Mouse (Mus musculus): ENCODE results near the gene Gm7903. TPM values are rescaled to one million over a fixed set of nuclear protein-coding genes. Genes with fewer than 3 reads are reported as not detected.
"Not testable (repeated sequence)": the region's sequence is repeated elsewhere in the genome, so short reads cannot be mapped to it uniquely, and the experiment has no call there.

Gm7903 gene
- polyA plus RNA-seq (2016; fragmentation: Nextera tagmentation; extraction: Ambion mirVana): not detected in 2 replicates

DNA sequence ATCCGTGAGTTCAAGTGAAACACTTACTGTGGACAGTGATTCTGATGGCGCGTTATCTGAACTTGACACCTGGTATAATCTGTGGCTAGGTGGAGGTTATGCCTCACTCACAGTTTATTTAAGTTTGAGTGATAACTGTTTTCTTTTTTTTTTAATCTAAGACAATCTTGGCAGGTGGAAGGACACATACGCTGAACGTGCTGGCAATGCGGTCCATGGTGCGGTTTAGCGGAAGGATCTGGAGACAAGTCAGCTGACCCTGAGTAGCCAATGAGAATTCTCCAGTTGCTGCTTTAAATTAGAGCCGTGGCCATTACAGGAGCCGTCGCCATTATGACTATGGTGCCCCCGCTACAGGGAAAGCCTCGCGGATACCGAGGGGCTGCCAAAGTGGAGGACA lies at the start of gene Gm7903:
Gm7903 (plus strand) TSS at position 301 of the 400 bp plus-strand sequence.
- not testable (repeated sequence) for H3K4me1 ChIP-seq (replicated peaks); H3K27me3 ChIP-seq (replicated peaks); ATAC-seq (ENCODE audit: insufficient number of reproducible peaks, low FRiP score); H3K27ac ChIP-seq (ENCODE audit: poor library complexity, severe bottlenecking); H3K4me2 ChIP-seq; H3K4me3 ChIP-seq; H3K9me3 ChIP-seq (replicated peaks); H3K36me3 ChIP-seq; H3K9ac ChIP-seq
- WGBS: no CpG with 5 or more reads among the region's 15 CpGs

- H3K27ac ChIP-seq (ENCODE audit: poor library complexity, severe bottlenecking); H3K4me2 ChIP-seq; H3K4me3 ChIP-seq; H3K36me3 ChIP-seq; H3K4me1 ChIP-seq (replicated peaks); H3K9ac ChIP-seq; ATAC-seq (ENCODE audit: insufficient number of reproducible peaks, low FRiP score); H3K9me3 ChIP-seq (replicated peaks); H3K27me3 ChIP-seq (replicated peaks): not testable (repeated sequence)
- WGBS: no CpG with 5 or more reads among the region's 3 CpGs
Observed at GRCm38 (mm10) chrX:135403578-135403977, 30.1 kb upstream of the Gm7903 start.

DNA sequence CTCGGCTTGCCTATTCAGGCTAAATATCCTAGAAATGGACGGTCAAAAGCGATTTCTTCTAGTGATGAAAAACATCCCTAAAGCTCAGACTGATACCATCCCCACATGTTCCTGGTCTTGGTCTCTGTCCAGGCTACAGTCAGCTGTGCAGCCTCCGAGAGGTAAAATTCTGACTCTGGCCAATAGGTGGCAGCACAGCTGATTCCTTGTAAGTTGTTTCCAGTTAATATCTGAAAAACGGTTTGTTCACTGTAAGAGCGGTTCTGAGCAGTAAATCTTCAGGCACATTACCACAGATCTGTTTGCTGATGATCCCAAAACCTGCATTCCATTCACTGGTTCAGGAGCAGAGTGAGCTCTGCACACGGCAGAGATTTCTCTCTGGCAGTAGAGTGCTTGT lies 12.4 kb upstream of the Gm7903 start:
- H3K27ac ChIP-seq (ENCODE audit: poor library complexity, severe bottlenecking); H3K27me3 ChIP-seq (replicated peaks); H3K4me2 ChIP-seq; H3K4me3 ChIP-seq; ATAC-seq (ENCODE audit: insufficient number of reproducible peaks, low FRiP score); H3K4me1 ChIP-seq (replicated peaks); H3K36me3 ChIP-seq; H3K9ac ChIP-seq; H3K9me3 ChIP-seq (replicated peaks): not testable (repeated sequence)
- 36% methylated on average over 3 of the region's 7 CpGs for WGBS

DNA sequence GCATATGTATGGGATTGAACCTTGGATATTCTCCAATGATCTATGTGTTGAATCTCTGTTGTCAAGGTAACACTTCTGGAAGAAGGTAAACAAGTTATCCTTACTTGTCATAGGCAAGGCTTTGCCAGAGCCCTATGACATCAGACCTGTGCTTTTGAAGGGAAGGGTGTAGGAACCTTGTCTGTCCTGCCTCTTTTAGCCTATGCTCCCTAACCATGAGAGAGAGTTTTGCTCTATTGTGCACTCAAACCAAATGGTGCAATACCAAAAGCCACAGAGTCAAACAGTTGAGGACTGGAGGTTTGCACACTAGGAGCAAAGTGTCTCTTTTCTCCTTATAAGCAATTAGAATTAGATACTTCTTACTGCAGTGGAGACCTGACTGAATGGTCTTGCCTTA lies 11.8 kb upstream of the Gm7903 start:
- not testable (repeated sequence) for H3K27ac ChIP-seq (ENCODE audit: poor library complexity, severe bottlenecking); H3K4me2 ChIP-seq; H3K36me3 ChIP-seq; H3K4me3 ChIP-seq; ATAC-seq (ENCODE audit: insufficient number of reproducible peaks, low FRiP score); H3K4me1 ChIP-seq (replicated peaks); H3K9ac ChIP-seq; H3K9me3 ChIP-seq (replicated peaks); H3K27me3 ChIP-seq (replicated peaks)

GRCm38 (mm10) chrX:135422473-135422872 lies 11.2 kb upstream of the Gm7903 start:
- not testable (repeated sequence) for H3K4me1 ChIP-seq (replicated peaks); H3K4me3 ChIP-seq; H3K4me2 ChIP-seq; H3K27me3 ChIP-seq (replicated peaks); H3K27ac ChIP-seq (ENCODE audit: poor library complexity, severe bottlenecking); H3K9me3 ChIP-seq (replicated peaks); H3K9ac ChIP-seq; ATAC-seq (ENCODE audit: insufficient number of reproducible peaks, low FRiP score); H3K36me3 ChIP-seq
- WGBS: no CpG with 5 or more reads among the region's 4 CpGs

GRCm38 (mm10) chrX:135464160-135464559 lies 30.5 kb downstream of the Gm7903 start:
- no CpG with 5 or more reads among the region's 3 CpGs for WGBS
- H3K4me2 ChIP-seq; H3K9ac ChIP-seq; H3K4me1 ChIP-seq (replicated peaks); H3K4me3 ChIP-seq; H3K9me3 ChIP-seq (replicated peaks); H3K27me3 ChIP-seq (replicated peaks); H3K36me3 ChIP-seq; H3K27ac ChIP-seq (ENCODE audit: poor library complexity, severe bottlenecking); ATAC-seq (ENCODE audit: insufficient number of reproducible peaks, low FRiP score): not testable (repeated sequence)

DNA sequence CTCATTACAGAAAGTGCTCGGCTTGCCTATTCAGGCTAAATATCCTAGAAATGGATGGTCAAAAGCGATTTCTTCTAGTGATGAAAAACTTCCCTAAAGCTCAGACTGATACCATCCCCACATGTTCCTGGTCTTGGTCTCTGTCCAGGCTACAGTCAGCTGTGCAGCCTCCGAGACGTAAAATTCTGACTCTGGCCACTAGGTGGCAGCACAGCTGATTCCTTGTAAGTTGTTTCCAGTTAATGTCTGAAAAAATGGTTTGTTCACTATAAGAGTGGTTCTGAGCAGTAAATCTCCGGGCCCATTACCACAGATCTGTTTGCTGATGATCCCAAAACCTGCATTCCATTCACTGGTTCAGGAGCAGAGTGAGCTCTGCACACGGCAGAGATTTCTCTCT lies 48.3 kb downstream of the Gm7903 start:
- not testable (repeated sequence) for H3K27ac ChIP-seq (ENCODE audit: poor library complexity, severe bottlenecking)

GRCm38 (mm10) chrX:135483183-135483582 lies 49.5 kb downstream of the Gm7903 start:
- H3K4me2 ChIP-seq; H3K4me1 ChIP-seq (replicated peaks); H3K27ac ChIP-seq (ENCODE audit: poor library complexity, severe bottlenecking); H3K9ac ChIP-seq; H3K4me3 ChIP-seq; ATAC-seq (ENCODE audit: insufficient number of reproducible peaks, low FRiP score); H3K27me3 ChIP-seq (replicated peaks); H3K36me3 ChIP-seq; H3K9me3 ChIP-seq (replicated peaks): not testable (repeated sequence)
- no CpG with 5 or more reads among the region's 3 CpGs for WGBS

More for the DNA sequence above, 48.3 kb downstream of the Gm7903 start:
- H3K36me3 ChIP-seq; H3K9ac ChIP-seq; H3K4me2 ChIP-seq; H3K27me3 ChIP-seq (replicated peaks); H3K9me3 ChIP-seq (replicated peaks); H3K4me1 ChIP-seq (replicated peaks); ATAC-seq (ENCODE audit: insufficient number of reproducible peaks, low FRiP score); H3K4me3 ChIP-seq: not testable (repeated sequence)
- no CpG with 5 or more reads among the region's 6 CpGs for WGBS

Other genes with a start within 250 kb of the Gm7903 start
- gene Tceal6, start 223.1 kb upstream of the Gm7903 start, polyA plus RNA-seq (2016; fragmentation: Nextera tagmentation; extraction: Ambion mirVana): 1.7 and 2.3 TPM in 2 replicates
- gene Pramel3, start 131.5 kb upstream of the Gm7903 start, polyA plus RNA-seq (2016; fragmentation: Nextera tagmentation; extraction: Ambion mirVana): not detected in 2 replicates
- gene Gm5128, start 60.6 kb upstream of the Gm7903 start, polyA plus RNA-seq (2016; fragmentation: Nextera tagmentation; extraction: Ambion mirVana): not detected in 2 replicates
- not detected in 2 replicates for gene AV320801, start 60.8 kb downstream of the Gm7903 start, polyA plus RNA-seq (2016; fragmentation: Nextera tagmentation; extraction: Ambion mirVana)
- 0.29 and 0.40 TPM in 2 replicates for gene Nxf7, start 164.9 kb downstream of the Gm7903 start, polyA plus RNA-seq (2016; fragmentation: Nextera tagmentation; extraction: Ambion mirVana)
- not detected in 2 replicates for gene Prame, start 193.9 kb downstream of the Gm7903 start, polyA plus RNA-seq (2016; fragmentation: Nextera tagmentation; extraction: Ambion mirVana)

All from heart, embryonic 12.5 days (tissue).